Mouse (Mus musculus): ENCODE data around the gene Nxpe4.

GRCm38 (mm10) chr9:48214751-48215150 is 52.9 kb downstream of the Nxpe4 start:
- TF ChIP-seq GATA1 (IDR thresholded peaks at IDR 0.05; ENCODE audit: low read depth, low read length) (no peak), POLR2A (IDR thresholded peaks at IDR 0.05; ENCODE audit: control insufficient read depth in 1 of 2, insufficient read depth in 1 of 2, low read depth in 1 of 2, low read length in 2 of 2, poor library complexity in 1 of 2) (no peak), ZNF384 (IDR thresholded peaks at IDR 0.05; ENCODE audit: low read depth, low read length) (no peak), MAZ (IDR thresholded peaks at IDR 0.05; ENCODE audit: low read depth, low read length) (no peak), MEF2A (IDR thresholded peaks at IDR 0.05; ENCODE audit: extremely low read depth, insufficient replicate concordance, low read depth, low read length, poor library complexity, severe bottlenecking) (no peak), RCOR1 (IDR thresholded peaks at IDR 0.05; ENCODE audit: low read depth, low read length) (no peak), E2F4 (IDR thresholded peaks at IDR 0.05; ENCODE audit: borderline replicate concordance, low read depth, low read length) (no peak), CTCF (IDR thresholded peaks at IDR 0.05 in 2 of 3, conservative IDR thresholded peaks at IDR 0.05 in 1 of 3; ENCODE audit: control insufficient read depth in 1 of 3, insufficient read depth in 1 of 3, low read depth in 2 of 3, low read length in 3 of 3, poor library complexity in 1 of 3, severe bottlenecking in 1 of 3) (no peak), MYC (IDR thresholded peaks at IDR 0.05; ENCODE audit: low read depth, low read length) (no peak)
